Mouse (Mus musculus): ENCODE measurements around the gene Dusp27. TPM values are rescaled to one million over a fixed set of nuclear protein-coding genes. Genes with fewer than 3 reads are reported as not detected.

Gene Dusp27
- 1.1 TPM in 2 replicates for polyA plus RNA-seq (2014; fragmentation: Nextera tagmentation; extraction: Ambion mirVana)

DNA sequence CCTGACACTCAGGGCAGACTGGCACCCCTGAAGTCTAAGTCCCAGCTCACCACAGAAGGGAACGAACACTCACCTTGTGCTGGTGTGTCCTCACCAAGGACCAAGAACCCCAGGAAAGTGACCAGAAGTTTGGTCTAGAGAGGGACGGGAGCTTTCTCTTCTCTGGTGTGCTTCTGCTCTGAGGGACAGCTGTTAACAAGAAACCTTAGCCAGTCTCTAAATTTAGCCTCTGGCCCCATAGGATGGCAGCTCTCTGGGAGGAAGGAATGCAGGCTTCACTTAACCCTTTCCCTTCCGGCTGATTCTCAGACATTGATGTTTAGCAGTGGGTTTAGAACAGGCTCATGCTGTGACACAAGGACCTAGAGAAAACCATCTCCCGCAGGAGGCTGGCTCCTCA lies at the start of gene Dusp27:
Gene Dusp27, minus strand, starts transcription at position 204 of the 400 bp plus-strand sequence.
- Histone ChIP-seq H3K4me2 (replicated peaks) (no peak within 1 kb of the TSS), H3K27ac (no peak within 1 kb of the TSS), H3K4me1 (replicated peaks; ENCODE audit: control insufficient read depth, insufficient read depth, low read length) (no peaks in the 10 kb centered on the region), H3K9ac (no peak within 1 kb of the TSS), H3K4me3 (replicated peaks; ENCODE audit: low read length) (no peak within 1 kb of the TSS), H3K36me3 (replicated peaks; ENCODE audit: control insufficient read depth, insufficient read depth) (no peaks in the 10 kb centered on the region), H3K9me3 (ENCODE audit: control insufficient read depth, low read length) (no peaks in the 10 kb centered on the region), H3K27me3 (ENCODE audit: control insufficient read depth, insufficient read depth, low read length) (no peaks in the 10 kb centered on the region)
- ATAC-seq (ENCODE audit: low FRiP score) (no peak), DNase-seq (ENCODE audit: low spot score) (no peak)
- 62% methylated on average over 4 of the region's 4 CpGs for WGBS

DNA sequence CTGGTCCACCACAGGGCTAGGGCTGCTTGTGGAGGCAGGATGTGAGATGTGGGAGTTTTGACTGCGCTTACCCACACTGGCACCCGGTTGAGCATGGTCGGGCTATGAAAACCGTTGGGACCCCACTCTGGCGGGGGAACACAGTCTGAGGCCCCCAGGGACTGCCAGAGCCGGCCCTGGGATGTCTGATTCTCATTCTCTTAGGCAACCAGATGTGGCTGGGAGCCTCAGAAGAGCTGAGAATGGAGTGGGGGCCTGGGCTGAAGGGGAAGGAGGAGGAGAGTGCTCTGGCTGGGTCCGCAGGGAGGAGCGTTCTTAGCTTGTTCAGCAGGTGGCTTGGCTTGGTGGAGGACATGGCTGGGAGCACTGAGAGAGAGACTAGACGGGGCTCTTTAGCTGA lies 45.9 kb upstream of the Dusp27 start:
- Histone ChIP-seq H3K4me3 (replicated peaks; ENCODE audit: low read length) (no peak overlapping the region), H3K27ac (no peak overlapping the region), H3K36me3 (replicated peaks; ENCODE audit: control insufficient read depth, insufficient read depth) (no peaks in the 10 kb centered on the region), H3K27me3 (ENCODE audit: control insufficient read depth, insufficient read depth, low read length) (no peaks in the 10 kb centered on the region), H3K9ac (no peak overlapping the region), H3K4me2 (replicated peaks) (no peak overlapping the region), H3K9me3 (ENCODE audit: control insufficient read depth, low read length) (no peaks in the 10 kb centered on the region), H3K4me1 (replicated peaks; ENCODE audit: control insufficient read depth, insufficient read depth, low read length) (no peaks in the 10 kb centered on the region)
- ATAC-seq (ENCODE audit: low FRiP score): no peak
- WGBS: 74% methylated on average over 9 of the region's 9 CpGs
- no peak for DNase-seq (ENCODE audit: low spot score)

DNA sequence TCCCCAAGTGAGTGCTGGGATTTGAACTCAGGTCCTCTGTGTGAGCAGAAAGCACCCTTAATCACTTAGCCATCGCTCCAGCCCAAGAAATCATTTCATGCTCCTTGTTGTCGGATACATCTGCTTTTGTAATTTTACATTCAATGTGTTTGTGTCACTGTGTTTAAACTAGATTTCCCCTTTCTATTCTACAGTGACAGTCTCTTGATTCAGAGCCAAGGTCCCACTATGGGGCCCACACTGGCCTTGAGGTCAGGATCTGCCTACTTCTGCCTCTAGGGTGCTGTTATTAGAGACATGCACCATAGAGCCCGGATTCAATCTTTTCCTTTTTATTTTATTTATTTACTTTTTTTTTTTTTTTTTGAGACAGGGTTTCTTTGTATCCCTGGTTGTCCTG lies 45.3 kb upstream of the Dusp27 start:
- no peak overlapping the region for H3K9ac ChIP-seq
- H3K27me3 ChIP-seq (ENCODE audit: control insufficient read depth, insufficient read depth, low read length): no peaks in the 10 kb centered on the region
- no peaks in the 10 kb centered on the region for H3K36me3 ChIP-seq (replicated peaks; ENCODE audit: control insufficient read depth, insufficient read depth)
- no peak overlapping the region for H3K4me3 ChIP-seq (replicated peaks; ENCODE audit: low read length)
- no peak overlapping the region for H3K27ac ChIP-seq
- no peaks in the 10 kb centered on the region for H3K9me3 ChIP-seq (ENCODE audit: control insufficient read depth, low read length)
- ATAC-seq (ENCODE audit: low FRiP score): no peak
- no peak for DNase-seq (ENCODE audit: low spot score)
- WGBS: 84% methylated on average over 3 of the region's 3 CpGs
- no peak overlapping the region for H3K4me2 ChIP-seq (replicated peaks)
- H3K4me1 ChIP-seq (replicated peaks; ENCODE audit: control insufficient read depth, insufficient read depth, low read length): no peaks in the 10 kb centered on the region

DNA sequence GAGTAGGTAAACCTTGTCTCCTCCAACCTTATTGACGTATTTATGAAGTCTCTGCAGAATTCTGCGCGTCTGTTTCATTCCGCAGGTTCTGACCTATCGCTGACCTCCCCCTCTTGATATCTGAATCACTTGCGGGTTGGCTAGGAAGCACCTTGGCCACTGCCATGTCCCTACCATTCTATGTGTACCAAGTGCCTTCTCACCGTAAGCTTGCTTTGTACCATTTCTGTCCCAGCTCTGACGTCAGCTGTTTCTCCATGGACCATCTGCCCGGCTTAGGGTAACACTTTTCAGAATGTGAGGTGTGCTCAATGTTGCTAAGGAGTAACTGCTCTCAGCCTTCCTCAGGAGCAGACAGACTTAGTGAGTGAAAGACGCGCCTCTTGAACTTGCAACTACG lies 43.1 kb upstream of the Dusp27 start:
- Histone ChIP-seq H3K4me1 (replicated peaks; ENCODE audit: control insufficient read depth, insufficient read depth, low read length) (no peaks in the 10 kb centered on the region), H3K9me3 (ENCODE audit: control insufficient read depth, low read length) (no peaks in the 10 kb centered on the region), H3K27ac (no peak overlapping the region), H3K27me3 (ENCODE audit: control insufficient read depth, insufficient read depth, low read length) (no peaks in the 10 kb centered on the region), H3K4me3 (replicated peaks; ENCODE audit: low read length) (no peak overlapping the region), H3K36me3 (replicated peaks; ENCODE audit: control insufficient read depth, insufficient read depth) (no peaks in the 10 kb centered on the region), H3K4me2 (replicated peaks) (no peak overlapping the region), H3K9ac (no peak overlapping the region)
- DNase-seq (ENCODE audit: low spot score) (no peak), ATAC-seq (ENCODE audit: low FRiP score) (no peak)
- 92% methylated on average over 12 of the region's 12 CpGs for WGBS

DNA sequence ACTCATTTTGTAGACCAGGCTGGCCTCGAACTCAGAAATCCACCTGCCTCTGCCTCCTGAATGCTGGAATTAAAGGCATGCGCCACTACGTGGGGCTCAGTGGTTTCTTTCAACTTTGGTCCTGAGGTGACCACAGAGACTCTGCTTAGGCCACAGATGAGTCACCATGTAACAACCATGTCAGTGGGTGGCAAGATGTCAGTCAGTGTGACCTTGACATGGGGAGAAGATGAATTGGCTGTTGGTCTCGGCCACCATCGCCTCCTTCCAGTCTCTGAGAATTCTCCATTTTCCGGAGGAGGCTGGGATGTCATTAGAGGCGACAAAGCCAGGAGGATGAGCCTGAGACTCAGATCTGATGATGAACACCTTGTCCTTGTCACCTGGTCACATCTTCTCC lies 42.0 kb upstream of the Dusp27 start:
- Histone ChIP-seq H3K36me3 (replicated peaks; ENCODE audit: control insufficient read depth, insufficient read depth) (no peaks in the 10 kb centered on the region), H3K9ac (no peak overlapping the region), H3K9me3 (ENCODE audit: control insufficient read depth, low read length) (no peaks in the 10 kb centered on the region), H3K27me3 (ENCODE audit: control insufficient read depth, insufficient read depth, low read length) (no peaks in the 10 kb centered on the region), H3K27ac (no peak overlapping the region), H3K4me3 (replicated peaks; ENCODE audit: low read length) (no peak overlapping the region), H3K4me1 (replicated peaks; ENCODE audit: control insufficient read depth, insufficient read depth, low read length) (no peaks in the 10 kb centered on the region), H3K4me2 (replicated peaks) (no peak overlapping the region)
- DNase-seq (ENCODE audit: low spot score) (no peak), ATAC-seq (ENCODE audit: low FRiP score) (no peak)
- WGBS: 93% methylated on average over 7 of the region's 7 CpGs

DNA sequence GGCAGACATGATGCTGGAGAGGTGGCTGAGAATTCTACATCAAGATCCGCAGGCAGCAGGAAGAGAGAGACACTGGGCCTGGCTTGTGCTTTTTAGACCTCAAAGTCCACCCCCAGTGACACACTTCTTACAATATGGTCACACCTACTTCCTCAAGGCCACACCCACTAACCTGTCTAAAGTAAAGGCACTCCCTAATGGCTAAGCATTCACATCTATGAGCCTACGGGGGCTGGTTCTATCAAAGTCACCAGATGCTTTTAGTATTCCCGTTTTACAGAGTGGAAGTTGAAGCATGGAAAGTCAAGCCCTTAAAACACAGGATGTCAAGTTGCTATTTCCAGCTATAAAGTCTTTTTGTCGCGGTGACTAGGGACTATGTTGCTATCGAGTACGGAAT lies 40.3 kb upstream of the Dusp27 start:
- DNase-seq (ENCODE audit: low spot score): no peak
- no peak overlapping the region for H3K27ac ChIP-seq
- H3K9me3 ChIP-seq (ENCODE audit: control insufficient read depth, low read length): no peaks in the 10 kb centered on the region
- H3K4me2 ChIP-seq (replicated peaks): no peak overlapping the region
- H3K27me3 ChIP-seq (ENCODE audit: control insufficient read depth, insufficient read depth, low read length): no peaks in the 10 kb centered on the region
- H3K9ac ChIP-seq: no peak overlapping the region
- H3K4me3 ChIP-seq (replicated peaks; ENCODE audit: low read length): no peak overlapping the region
- H3K36me3 ChIP-seq (replicated peaks; ENCODE audit: control insufficient read depth, insufficient read depth): no peaks in the 10 kb centered on the region
- 92% methylated on average over 7 of the region's 7 CpGs for WGBS
- ATAC-seq (ENCODE audit: low FRiP score): no peak
- no peaks in the 10 kb centered on the region for H3K4me1 ChIP-seq (replicated peaks; ENCODE audit: control insufficient read depth, insufficient read depth, low read length)

DNA sequence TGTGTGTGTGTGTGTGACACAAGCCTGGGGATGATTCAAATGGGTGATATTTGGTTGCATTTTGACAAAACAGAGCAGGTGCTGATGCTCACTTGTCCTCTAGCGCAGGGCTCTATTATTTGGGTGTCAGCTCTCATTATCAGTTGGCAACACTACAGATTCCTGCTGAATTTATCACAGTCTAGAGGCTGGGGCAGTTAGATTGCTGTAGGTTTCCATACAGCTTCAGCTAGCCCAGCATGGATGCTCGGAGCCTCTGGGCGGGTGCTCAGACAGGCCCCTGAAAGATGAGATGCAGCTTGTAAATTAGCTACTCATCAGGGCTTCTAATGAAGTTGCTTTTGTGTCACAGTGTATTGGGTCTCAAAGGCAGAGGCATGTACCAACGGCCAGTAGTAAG lies 39.7 kb upstream of the Dusp27 start:
- no peaks in the 10 kb centered on the region for H3K9me3 ChIP-seq (ENCODE audit: control insufficient read depth, low read length)
- no peaks in the 10 kb centered on the region for H3K36me3 ChIP-seq (replicated peaks; ENCODE audit: control insufficient read depth, insufficient read depth)
- H3K4me1 ChIP-seq (replicated peaks; ENCODE audit: control insufficient read depth, insufficient read depth, low read length): no peaks in the 10 kb centered on the region
- no peak overlapping the region for H3K27ac ChIP-seq
- no peak overlapping the region for H3K9ac ChIP-seq
- WGBS: 74% methylated on average over 4 of the region's 4 CpGs
- no peak overlapping the region for H3K4me3 ChIP-seq (replicated peaks; ENCODE audit: low read length)
- ATAC-seq (ENCODE audit: low FRiP score): no peak
- DNase-seq (ENCODE audit: low spot score): no peak
- H3K4me2 ChIP-seq (replicated peaks): no peak overlapping the region
- H3K27me3 ChIP-seq (ENCODE audit: control insufficient read depth, insufficient read depth, low read length): 0 out of 2 replicates have a peak, but pooled peaks cover 1% of the 10 kb centered on the region

DNA sequence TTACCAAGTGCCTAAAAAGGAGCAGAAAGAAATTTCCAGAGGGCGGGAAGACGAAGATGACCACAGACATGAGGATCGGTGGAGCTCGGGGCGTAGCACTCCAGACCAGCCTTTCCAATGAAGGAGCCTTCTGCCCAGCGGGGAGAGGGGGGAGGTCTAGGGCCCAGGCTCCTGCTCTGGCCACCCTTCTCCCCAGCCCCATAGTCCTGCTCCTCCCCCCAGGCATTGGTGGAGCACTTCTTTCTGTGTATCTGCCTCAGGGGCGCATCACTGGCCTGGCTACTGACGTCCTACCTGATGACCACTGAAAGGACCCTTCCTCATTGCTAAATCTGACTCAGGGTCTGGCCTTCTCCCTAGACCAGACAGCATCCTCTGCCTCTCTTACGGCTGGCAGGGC lies 37.4 kb upstream of the Dusp27 start:
- no peak overlapping the region for H3K4me2 ChIP-seq (replicated peaks)
- ATAC-seq (ENCODE audit: low FRiP score) (no peak), DNase-seq (ENCODE audit: low spot score) (no peak)
- H3K9ac ChIP-seq: no peak overlapping the region
- H3K9me3 ChIP-seq (ENCODE audit: control insufficient read depth, low read length): no peaks in the 10 kb centered on the region
- H3K27ac ChIP-seq: no peak overlapping the region
- no peak overlapping the region for H3K4me3 ChIP-seq (replicated peaks; ENCODE audit: low read length)
- 92% methylated on average over 9 of the region's 9 CpGs for WGBS
- no peaks in the 10 kb centered on the region for H3K4me1 ChIP-seq (replicated peaks; ENCODE audit: control insufficient read depth, insufficient read depth, low read length)
- 0 out of 2 replicates have a peak, but pooled peaks cover 4% of the 10 kb centered on the region for H3K27me3 ChIP-seq (ENCODE audit: control insufficient read depth, insufficient read depth, low read length)
- no peaks in the 10 kb centered on the region for H3K36me3 ChIP-seq (replicated peaks; ENCODE audit: control insufficient read depth, insufficient read depth)

DNA sequence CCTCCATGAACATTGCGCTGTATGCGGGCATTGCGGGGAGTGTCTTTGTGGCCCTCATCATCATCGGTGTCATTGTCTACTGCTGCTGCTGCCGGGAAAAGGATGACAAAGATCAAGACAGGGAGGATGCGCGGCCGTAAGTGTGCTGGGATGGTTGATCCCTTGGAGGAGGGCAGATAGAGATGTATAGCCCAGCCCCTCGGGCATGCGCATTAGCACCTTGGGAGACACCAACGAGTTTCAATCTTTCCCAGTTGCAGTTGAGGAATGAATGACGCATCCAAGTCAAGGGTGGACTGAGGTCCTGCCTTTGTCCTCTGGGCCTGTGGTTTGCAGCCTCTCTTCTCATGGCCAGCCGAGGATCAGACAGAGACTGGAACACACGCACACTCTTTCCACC lies 36.9 kb upstream of the Dusp27 start:
- no peak overlapping the region for H3K4me3 ChIP-seq (replicated peaks; ENCODE audit: low read length)
- no peak for DNase-seq (ENCODE audit: low spot score)
- H3K9me3 ChIP-seq (ENCODE audit: control insufficient read depth, low read length): no peaks in the 10 kb centered on the region
- no peak overlapping the region for H3K27ac ChIP-seq
- no peak for ATAC-seq (ENCODE audit: low FRiP score)
- no peak overlapping the region for H3K4me2 ChIP-seq (replicated peaks)
- no peaks in the 10 kb centered on the region for H3K4me1 ChIP-seq (replicated peaks; ENCODE audit: control insufficient read depth, insufficient read depth, low read length)
- WGBS: 92% methylated on average over 14 of the region's 14 CpGs
- 0 out of 2 replicates have a peak, but pooled peaks cover 4% of the 10 kb centered on the region for H3K27me3 ChIP-seq (ENCODE audit: control insufficient read depth, insufficient read depth, low read length)
- no peaks in the 10 kb centered on the region for H3K36me3 ChIP-seq (replicated peaks; ENCODE audit: control insufficient read depth, insufficient read depth)
- H3K9ac ChIP-seq: no peak overlapping the region

Measured in hindbrain, embryonic 14.5 days (tissue).